Mouse (Mus musculus) heart, postnatal 25 days (tissue): ENCODE data around the gene Togaram2. TPM values are rescaled to one million over a fixed set of nuclear protein-coding genes. Genes with fewer than 3 reads are reported as not detected.
A peak's percentile ranks its signal among the peaks of the same experiment; 100 is the strongest.
"Not testable (repeated sequence)": the region's sequence is repeated elsewhere in the genome, so short reads cannot be mapped to it uniquely, and the experiment has no call there.

Source experiments
- DNase-seq: peaks from one replicate; pipeline ENCODE4 v3.0.0; 2022; ENCODE audit warnings: low spot score
- intact Hi-C: fragments of 180-260 bp; cut with DNase I; formaldehyde crosslinking; loops from one replicate; pipeline ENCODE4 v1.15.1; 2025
- total RNA-seq, 2 experiments: library from RNA; stranded (reverse); gene quantifications; 2 replicates each; pipeline ENCODE4 v1.2.3; 2021

Gene Togaram2
- 1 to 10 TPM; 4.1 to 5.2 TPM for total RNA-seq

GRCm38 (mm10) chr17:71673092-71673491 is at the start of gene Togaram2:
TSS of gene Togaram2 (plus strand) at chr17:71673261.
- intact Hi-C loops = no loop called here

GRCm38 (mm10) chr17:71631806-71632205 is 41.3 kb upstream of the Togaram2 start:
- intact Hi-C loops = no loop called here

More at GRCm38 (mm10) chr17:71673092-71673491, at the start of gene Togaram2:
- no peak for DNase-seq

DNA sequence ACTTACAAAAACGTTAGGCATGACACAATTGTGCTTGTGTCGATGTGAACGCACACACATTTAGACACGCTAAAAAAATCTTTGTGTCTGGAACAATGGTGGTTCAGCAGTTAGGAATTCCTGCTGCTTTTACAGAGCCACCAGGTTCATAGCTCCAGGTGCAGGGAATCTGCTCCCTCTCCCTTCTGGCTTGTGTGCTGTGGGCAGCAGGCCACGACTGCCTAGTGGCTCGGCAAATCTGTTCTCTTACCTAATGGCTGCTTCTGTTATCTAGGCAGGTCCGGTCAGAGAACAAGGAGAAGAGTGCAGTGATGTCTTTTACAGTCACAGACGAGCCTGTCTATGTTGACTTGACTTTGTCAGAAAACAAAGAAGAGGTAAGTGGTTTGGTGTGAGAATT is 39.7 kb upstream of the Togaram2 start:
- DNase-seq = no peak
- intact Hi-C loops = no loop called here

More at GRCm38 (mm10) chr17:71631806-71632205, 41.3 kb upstream of the Togaram2 start:
- DNase-seq = no peak

- DNase-seq = no peak
- intact Hi-C loops = no loop called here
These were observed 36.3 kb upstream of the Togaram2 start for GRCm38 (mm10) chr17:71636786-71637185.

- intact Hi-C loops = no loop called here
- no peak for DNase-seq
These were observed 35.3 kb upstream of the Togaram2 start for GRCm38 (mm10) chr17:71637750-71638265.

DNA sequence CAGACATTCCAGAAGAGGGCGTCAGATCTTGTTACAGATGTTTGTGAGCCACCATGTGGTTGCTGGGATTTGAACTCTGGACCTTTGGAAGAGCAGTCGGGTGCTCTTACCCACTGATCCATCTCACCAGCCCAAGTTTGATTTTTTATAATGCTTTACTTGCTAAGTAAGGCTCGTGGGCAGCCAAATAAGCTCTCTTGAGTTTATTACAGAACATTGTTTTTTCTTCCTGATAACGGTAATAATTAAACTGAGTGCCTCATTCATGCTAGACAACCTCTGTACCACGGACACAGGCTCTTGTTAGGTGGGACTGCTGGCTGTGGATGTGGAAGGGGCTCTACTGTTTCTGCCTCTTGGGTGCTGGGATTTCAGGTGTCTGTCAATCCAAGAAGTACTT is 34.0 kb upstream of the Togaram2 start:
- DNase-seq, intact Hi-C loops: not testable (repeated sequence)

- DNase-seq = no peak
- intact Hi-C loops = no loop called here
These were observed 32.5 kb upstream of the Togaram2 start for GRCm38 (mm10) chr17:71640421-71641085.

GRCm38 (mm10) chr17:71642190-71642589 is 30.9 kb upstream of the Togaram2 start:
- no peak for DNase-seq
- intact Hi-C loops = no loop called here

DNA sequence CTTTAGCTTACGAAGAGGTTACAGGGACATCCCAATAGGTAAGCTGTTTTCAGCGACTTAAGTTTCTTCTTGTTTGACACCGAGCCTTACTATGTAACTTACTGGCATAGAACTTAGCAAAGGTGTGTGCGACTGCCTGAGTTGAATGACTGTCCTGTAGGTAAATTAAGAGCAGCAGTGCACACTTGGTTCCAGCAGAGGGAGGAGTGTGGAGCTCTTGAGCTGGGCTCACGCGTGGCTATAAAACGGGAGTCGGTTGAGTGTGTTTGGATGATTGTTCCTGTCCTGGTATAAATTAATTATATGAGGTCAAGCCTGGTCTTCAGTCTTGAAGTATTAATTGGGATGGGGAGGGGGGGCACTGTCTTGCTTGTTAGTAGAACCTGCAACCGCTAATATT is 23.1 kb upstream of the Togaram2 start:
- no peak for DNase-seq
- intact Hi-C loops = no loop called here

DNA sequence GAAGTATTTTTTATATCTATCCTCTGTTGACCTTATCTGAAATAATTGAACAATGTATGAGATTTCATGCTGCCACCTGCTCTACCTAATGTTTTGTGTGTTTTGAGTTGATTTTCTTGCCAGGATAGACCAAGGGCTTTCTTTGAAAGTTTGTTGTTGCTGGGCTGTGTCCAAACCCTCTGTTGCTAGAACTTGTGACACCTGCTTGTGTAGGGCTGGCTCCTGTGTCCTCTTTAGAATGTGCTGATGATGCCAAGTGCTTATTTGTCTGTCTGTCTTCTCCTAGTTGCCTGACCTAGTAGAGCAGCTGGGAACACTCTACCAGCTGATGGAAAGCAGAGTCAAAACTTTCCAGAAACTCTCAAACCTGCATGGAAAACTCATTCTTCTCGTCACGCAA is 20.6 kb upstream of the Togaram2 start:
- intact Hi-C loops = no loop called here

GRCm38 (mm10) chr17:71652934-71653333 is 20.1 kb upstream of the Togaram2 start:
- DNase-seq = no peak
- intact Hi-C loops = no loop called here

More for the DNA sequence above, 20.6 kb upstream of the Togaram2 start:
- no peak for DNase-seq

DNA sequence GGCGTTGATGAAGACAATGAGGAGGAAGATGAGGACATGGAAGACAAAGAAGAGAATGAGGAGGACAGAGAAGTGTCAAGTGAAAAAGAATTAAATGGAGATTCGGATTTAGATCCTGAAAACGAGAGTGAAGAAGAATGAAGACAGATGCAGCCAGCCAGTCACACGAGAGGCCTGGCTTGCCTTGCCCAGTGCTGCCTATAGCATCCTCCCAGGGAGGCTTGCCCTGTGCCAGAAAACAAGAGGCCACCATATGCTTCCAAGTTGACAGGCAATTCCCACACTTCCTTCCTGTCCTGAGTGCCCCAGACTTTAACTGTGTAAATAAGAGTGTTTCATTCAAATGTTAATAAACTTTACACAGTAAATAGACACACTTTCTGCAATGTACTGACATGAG is 15.5 kb upstream of the Togaram2 start:
- DNase-seq = no peak
- intact Hi-C loops = no loop called here

DNA sequence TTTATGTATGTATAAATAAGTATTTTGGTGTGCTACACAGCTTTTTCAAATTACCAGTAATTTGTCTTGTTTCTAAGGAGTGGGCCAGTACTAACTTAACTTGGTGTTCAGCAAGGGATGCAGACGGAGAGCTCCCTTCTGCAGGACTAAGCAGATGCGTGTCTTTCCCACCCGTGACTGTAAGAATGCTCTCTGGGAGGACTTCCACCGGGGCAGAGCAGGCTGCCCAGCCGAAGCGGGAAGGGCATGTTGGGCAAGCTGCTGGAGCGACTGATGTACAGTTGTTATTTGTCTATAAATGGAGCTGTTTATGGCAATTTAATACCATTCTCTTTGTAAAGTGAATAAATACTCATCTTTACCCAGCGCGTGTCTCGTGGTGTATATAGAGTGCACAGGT is 14.4 kb upstream of the Togaram2 start:
- intact Hi-C loops = no loop called here
- no peak for DNase-seq

DNA sequence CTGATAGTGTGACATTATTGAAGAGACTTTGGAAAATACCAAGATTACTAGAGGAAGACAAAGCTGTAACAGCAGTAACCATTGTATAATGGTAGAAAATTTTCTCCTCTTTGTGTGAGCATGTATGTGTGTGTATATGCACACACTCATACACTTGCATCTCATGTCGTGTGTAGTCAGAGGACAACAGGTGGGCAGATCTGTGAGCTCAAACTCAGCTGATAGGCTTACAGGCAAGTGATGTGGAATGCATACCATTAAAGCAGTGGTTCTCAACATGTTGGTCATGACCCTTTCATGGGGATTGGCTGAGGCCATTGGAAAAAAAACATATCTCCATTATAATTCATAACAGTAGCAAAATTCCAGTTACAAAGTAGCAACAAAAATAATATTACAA is 12.7 kb upstream of the Togaram2 start:
- intact Hi-C loops = loop anchor here (5.0 to 10.0 kb wide), 4 partner anchors 62 to 1122 kb away; no protein-coding TSS in a partner anchor
- no peak for DNase-seq

DNA sequence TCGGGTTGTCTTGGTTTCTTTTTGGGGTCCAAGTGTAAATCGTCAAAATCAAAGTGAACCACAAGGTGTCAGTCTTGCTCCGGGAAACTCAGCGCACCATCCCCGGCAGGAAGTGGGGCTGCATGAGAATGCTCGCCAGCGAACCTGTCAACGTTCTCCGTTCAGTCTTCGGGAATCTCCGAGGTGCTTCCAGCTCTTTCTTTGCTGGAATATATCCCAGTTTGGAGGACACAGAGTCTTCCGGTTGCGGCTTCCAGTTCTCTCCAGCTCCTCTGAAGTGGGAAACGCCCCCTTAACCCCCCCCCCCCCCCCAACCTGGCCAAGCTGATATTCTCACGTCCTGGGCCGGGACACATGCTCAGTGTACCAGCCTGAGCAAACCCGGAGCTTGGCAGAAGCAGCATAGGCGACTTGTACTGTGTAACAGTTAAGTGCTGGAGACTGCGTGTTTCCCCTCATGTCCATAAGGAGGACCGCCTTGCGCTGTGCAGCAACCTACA is 10.3 kb upstream of the Togaram2 start:
- intact Hi-C loops = loop anchor here (1.0 to 10.0 kb wide), 6 partner anchors 60 to 1120 kb away; no protein-coding TSS in a partner anchor
- DNase-seq = peak; percentile 38

GRCm38 (mm10) chr17:71663491-71663890 is 9.6 kb upstream of the Togaram2 start:
- DNase-seq = no peak

DNA sequence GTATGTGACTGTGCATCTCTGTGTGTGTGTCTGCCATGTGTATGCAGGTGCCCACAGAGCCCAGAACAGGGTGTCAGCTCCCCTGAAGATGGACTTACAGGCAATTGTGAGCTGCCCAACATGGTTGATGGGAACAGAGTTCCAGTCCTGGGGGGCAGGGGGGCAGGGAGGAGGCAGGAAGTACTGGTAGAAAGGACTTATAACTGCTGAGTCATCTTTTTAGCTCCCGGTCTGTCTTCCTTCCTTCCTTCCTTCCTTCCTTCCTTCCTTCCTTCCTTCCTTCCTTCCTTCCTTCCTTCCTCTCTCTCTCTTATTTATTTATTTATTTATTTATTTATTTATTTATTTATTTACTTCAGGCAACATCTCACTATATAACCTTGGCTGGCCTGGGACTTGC is 8.9 kb upstream of the Togaram2 start:
- DNase-seq = no peak
- intact Hi-C loops = loop anchor here (5.0 to 10.0 kb wide), 4 partner anchors 58 to 1118 kb away; no protein-coding TSS in a partner anchor

More at GRCm38 (mm10) chr17:71663491-71663890, 9.6 kb upstream of the Togaram2 start:
- intact Hi-C loops = loop anchor here (2.0 to 10.0 kb wide), 5 partner anchors 59 to 1119 kb away; no protein-coding TSS in a partner anchor

- DNase-seq = no peak
- intact Hi-C loops = loop anchor here (10.0 kb wide), 1 partner anchor 130 kb away; no protein-coding TSS in a partner anchor
These were observed 7.9 kb upstream of the Togaram2 start for GRCm38 (mm10) chr17:71665201-71665600.

- intact Hi-C loops = loop anchor here (10.0 kb wide), 1 partner anchor 125 kb away; no protein-coding TSS in a partner anchor
- no peak for DNase-seq
These were observed 3.5 kb upstream of the Togaram2 start for GRCm38 (mm10) chr17:71669511-71669910.

GRCm38 (mm10) chr17:71671840-71672546 is 1.1 kb upstream of the Togaram2 start:
- DNase-seq = no peak
- intact Hi-C loops = no loop called here
